Mouse (Mus musculus) stomach, postnatal 0 days (tissue): ENCODE results near the gene Hal.

Source experiments
- CTCF ChIP-seq: IDR thresholded peaks from 2 replicates; pipeline ENCODE4 v1.5.1; 2016; ENCODE audit warnings: antibody characterized with exemption, low read depth, mild to moderate bottlenecking, moderate library complexity
- EP300 ChIP-seq: optimal IDR thresholded peaks from 2 replicates; pipeline ENCODE3; 2016; ENCODE audit warnings: antibody characterized with exemption

DNA sequence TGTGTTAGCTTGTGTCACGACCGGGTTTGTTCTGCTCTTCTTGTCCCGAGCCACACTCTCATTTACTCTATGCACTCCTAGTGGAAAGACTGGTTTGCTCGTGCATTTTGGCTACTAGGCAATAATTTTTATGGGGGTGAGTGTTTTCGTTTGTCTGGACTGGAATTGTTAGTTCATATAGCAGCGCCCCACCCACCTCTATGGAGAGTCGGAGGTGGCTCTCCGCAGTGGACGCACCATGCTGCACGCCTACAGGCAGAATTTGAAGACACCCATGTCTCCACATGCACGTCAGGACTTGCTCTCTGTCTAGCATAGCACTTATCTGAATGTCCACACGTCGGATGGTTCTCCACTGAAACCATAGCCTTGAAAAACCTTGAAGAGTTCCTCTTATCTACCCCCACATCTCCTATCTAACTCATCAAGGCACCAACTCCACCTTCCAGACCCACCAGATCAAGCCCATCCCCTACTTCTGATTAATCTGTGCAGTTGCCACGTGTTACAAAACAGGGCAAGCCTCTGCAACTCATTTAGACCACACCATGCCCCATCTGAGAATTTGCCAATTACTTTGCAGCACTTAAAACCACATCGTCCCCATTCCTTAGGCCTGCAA lies 21.1 kb downstream of the Hal start:
- no peak for TF ChIP-seq EP300
- TF ChIP-seq CTCF, result no peak
